Mouse (Mus musculus) mouse embryonic stem cell (cell line): ENCODE measurements around the gene Utrn.

ENCODE experiments used
- in situ Hi-C, 2 experiments: fragments of 300-500 bp; cut with MboI; formaldehyde crosslinking; loops; 1 replicate in 1 of 2; 3 replicates in 1 of 2; pipeline ENCODE4 v1.14.3; 2019 to 2020; ENCODE audit warnings: low sequenced_read_pairs in 2 of 2, low pct_unique_long_range_greater_than_20kb in 1 of 2, mixed read lengths in 1 of 2; ENCODE audit not compliant: unreplicated experiment in 1 of 2

The Utrn gene

DNA sequence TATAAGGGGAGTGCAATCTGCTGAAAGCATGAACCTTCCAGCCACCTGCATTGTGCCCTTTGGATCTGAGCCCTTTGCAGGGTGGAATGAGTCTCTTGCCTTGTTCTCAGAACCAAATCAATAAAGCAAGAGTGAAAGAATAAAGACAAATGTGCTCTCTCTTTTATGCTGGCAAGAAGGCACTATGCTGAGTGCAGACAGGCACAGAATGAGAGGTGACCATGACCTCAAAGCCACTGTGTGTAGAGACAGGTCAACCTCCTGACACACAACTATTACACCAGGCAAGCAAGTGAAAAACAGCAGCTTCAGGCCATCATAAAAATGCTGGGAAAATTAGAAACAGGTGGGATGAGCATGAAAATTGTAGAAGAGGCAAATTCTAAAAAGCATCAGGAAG, 408.2 kb downstream of the Utrn start:
- in situ Hi-C loops, result no loop called here

DNA sequence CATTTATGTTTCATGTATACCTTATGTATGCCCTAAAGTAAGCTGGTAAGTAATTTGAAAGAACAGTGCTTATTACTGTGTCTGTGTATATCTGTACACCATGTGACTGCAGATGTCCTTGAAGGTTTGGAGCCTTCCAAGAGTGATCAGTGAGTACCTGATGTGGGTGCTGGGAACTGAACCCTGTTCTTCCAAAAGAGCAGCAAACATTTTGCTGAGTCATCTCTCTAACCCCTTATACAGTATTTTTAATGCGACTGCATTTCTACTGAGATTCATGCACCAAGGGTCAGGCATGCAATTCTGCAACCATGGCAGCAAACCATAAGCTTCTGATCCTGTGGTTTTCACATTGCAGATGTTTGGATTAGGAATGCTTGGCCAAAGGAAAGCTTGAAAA, 412.3 kb downstream of the Utrn start:
- in situ Hi-C loops, result no loop called here

DNA sequence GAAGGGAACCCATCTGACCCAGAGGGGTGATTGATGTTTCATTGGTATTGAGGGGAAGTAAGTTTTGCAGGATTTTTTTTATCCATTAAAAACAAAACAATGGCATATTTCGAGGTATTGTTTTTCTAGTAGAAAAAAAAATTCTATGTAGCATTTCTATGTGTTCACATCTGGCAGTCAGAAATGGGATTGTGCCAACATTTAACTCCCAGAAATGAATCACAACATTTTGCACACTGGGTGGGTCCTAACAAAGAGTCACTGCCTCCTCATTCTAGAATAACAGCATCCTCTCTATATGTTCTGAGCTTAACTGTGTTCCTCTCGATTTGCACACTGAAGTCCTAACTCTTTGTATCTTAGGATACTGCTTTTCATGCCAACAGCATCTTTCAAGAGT, 416.5 kb downstream of the Utrn start:
- in situ Hi-C loops, result no loop called here

DNA sequence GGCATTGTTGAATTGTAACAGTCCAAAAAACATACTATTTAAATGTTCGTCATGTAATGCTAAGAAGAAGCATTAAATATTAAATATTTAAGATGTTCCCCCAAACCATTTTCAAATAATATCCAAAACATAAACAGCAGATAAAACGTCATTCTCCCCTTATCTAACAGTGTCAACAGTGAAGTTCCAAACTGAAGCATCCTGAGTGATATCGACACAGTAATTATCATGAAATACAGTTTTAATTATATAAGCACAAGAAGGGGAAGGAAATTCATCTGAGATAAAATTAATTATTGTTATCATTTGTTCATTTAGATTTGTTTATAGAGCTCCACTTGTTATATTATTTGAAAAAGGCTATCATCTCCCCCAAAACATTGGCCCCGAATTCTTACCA, 425.0 kb downstream of the Utrn start:
- in situ Hi-C loops, result no loop called here

DNA sequence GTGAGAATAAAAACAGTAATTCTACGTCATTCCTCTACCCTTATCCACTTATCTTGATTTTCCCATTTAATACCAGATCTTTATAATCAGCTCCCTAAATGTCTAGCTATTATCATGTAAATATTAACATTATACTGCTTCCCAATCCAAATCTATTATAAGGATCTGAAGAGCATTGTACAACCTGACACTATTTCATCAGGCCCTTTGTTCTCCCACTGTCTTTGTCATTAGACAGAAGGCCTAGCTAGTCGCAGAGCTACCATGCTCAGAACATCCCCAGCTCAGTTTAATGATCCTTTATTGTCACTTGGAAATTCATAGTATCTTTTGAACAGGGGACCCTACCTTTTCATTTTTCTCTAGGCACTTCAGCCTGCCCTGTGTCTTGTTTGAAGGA, 436.0 kb downstream of the Utrn start:
- in situ Hi-C loops, result no loop called here

DNA sequence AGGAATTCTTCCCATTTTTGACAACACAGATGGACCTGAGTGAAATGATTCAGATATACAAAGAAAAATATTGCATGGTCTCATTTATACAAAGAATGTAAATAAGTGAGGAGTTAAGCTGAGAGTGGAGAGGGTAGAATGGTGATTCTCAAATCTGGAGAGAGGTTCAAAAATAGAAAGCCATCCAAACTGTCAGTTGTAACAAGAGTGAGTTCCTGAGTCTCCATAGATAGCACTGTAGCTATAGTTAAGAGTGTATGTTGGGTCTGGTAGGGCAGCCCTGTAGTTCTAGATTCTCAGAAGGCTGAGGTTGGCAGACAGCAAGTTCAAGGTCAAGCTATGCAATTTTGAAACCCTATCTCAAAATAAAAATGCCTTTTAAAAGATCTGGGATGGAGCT, 438.8 kb downstream of the Utrn start:
- in situ Hi-C loops, result no loop called here

DNA sequence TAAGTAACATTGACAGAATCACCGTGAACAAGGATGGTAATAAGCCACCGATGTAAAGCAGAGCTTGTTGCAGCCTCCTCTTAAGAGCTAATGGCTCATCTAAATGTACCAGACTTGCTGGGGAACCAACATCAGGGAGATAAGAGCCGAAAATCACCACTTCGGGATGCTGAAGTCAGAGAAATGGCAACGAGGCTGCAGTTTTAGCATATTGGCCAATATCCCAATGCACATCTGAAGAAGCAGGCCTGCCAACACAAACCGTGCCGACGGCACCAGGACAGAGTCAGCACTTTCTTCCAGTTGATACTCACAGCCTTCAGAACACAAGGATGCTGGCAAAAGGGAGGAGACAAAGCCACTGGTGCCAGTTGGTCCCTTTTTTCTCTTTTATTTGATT, 442.3 kb downstream of the Utrn start:
- in situ Hi-C loops, result no loop called here

DNA sequence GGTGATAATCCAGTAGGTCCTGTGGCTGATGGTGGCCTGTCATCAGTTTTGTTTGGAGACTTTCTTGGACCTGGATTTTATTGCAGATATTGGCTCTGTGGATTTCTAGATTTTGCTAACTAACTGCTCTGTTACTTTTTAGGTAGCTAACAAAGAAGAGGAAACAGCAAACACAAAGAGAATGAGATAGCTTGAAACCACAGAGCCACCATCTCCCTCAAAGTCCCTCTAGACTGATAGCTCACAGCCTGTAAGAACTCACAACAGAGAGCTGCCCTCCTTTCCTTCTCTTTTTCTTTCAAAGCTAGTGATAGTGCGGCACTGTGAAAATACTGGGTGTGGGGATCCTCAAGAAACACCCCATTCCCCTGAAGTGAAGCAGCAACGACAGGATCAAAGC, 444.2 kb downstream of the Utrn start:
- in situ Hi-C loops, result no loop called here

DNA sequence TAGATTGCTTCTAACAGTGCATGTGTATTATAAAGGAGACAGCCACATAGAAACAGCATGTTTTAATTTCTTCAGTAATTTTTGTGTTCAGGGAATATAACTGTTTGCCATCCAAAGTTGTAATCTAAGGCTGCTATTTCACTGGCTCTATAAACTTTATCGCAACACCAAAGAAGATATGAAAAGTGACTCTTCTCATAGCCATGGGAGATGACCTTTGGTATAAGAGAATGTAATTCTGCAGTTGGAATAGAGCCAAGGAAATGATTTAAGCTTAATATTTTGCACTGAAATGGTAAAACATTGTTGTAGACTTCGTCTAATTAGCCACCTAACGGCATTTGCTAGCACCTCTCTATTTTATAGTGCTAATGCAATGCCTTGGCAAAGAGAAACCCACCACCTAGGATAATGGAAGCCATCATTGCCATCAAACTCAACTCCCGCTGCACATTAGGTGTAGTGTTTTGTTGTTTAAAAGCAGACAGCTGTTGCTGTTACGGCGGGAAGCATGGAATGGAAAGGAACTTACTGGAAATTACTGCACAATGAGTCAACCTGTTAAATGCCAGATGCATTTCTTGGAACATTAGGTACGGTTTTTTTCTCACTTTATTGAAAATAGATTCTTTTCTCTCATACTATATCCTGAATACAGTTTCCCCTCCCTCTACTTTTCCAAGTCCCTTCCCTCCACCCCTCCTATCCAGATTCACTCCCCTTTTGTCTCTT, 445.0 kb downstream of the Utrn start:
- in situ Hi-C loops, result no loop called here

DNA sequence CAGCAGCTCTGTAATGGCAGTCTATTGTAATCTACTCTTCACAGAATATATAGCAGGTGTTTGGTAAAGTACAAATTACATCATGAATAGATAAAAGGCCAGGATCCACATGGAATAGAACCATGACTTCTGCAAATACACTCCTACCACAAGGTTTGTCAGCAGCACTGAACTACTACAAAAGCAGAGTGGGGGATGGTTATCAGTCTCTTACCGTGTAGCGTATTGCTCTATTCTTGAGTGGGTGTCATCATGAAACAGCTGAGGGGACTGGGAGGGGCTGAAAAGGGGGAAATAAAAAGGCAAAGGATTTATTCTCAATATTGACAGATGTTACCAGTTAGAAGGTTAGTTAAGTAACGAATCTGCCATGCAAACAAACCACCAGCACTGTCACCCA, 454.2 kb downstream of the Utrn start:
- in situ Hi-C loops, result no loop called here

DNA sequence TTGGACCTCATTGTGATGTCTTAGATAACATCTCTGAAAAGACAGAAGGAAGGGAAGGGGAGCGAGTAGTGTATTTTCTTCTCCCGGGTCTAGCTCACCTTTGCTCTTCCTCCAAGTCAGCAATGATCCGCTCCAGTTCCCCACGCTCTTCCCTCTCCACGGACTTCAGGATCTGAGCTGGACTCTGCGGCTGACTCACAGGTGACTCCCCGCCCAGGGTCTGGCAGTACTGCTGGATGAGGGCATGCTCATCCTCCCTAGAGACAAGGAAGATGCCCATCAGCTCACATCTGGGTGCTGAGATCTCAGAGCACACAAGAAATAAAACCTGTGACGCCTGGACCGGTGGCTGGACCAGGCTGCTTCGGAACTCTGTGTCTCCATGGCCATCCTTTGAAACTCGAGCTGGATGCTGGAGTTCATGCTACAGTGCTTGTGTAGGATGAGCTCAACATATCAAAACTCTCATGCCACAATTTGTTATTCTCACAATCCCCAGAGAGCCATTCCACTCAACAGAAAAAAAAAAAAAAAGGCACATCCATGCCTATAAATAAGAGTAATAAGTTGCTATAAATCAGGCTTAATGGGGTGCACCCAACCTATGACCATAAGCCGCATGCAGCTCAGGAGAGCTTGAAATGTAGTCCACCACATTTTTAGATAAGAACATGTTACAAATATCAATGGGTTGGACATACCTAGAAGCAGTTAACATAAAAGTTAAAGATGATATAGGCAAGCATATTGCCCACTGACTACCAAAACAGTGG, 462.6 kb downstream of the Utrn start:
- in situ Hi-C loops, result no loop called here

DNA sequence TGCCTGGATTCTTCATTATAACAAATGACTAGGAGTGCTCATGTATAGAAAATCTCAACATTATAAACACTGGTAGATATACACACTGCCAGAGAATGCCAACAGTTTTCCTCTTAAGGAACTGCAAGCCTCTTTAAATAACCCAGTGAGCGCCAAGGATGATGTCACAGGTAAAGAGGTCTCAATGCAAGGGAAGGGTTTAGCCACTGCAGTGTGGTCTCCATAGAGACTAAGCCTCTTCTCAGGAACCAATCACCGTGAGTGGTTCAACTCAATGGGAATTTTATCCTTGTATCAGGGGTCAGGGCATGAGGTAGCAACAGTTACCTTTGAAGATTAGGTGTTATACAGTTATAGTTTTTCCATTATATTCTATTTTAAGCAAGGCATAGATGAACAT, 469.7 kb downstream of the Utrn start:
- in situ Hi-C loops, result no loop called here

DNA sequence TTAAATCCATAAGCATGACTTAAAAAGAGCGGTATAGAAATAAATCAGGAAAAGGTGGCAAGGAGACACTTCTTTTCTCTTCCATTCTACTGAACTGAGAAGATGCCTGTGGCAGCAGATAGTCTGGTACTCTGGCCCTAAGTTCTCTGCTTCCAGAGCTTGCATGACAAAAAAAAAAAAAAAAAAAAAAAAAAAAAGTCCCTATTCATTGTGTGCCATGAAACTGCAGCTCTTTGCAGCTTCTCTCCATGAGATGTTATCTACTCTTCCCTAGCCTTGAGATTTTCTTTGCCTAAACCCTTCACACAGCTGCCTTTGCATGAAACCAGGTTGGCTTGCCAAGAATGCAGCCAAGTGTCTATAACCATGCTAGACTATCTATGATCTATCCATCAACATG, 489.0 kb downstream of the Utrn start:
- in situ Hi-C loops, result no loop called here

DNA sequence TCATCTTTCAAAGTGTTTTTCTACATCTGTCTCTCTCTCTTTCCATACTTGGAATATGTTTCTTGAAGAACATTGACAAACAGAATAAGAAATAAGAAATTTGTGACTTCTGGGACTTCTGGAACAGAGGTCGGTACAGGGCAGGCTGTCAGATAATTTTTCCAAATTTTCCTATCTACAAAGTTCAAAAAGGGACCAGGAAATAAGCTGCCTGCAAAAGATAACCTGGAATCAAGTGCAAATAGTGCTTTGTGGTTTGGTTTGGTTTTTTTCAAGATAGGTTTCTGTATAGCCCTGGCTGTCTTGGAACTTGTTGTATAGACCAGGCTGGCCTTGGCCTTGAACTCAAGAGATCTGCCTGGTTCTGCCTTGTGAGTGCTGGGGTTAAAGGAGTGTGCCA, 490.0 kb downstream of the Utrn start:
- in situ Hi-C loops, result no loop called here

DNA sequence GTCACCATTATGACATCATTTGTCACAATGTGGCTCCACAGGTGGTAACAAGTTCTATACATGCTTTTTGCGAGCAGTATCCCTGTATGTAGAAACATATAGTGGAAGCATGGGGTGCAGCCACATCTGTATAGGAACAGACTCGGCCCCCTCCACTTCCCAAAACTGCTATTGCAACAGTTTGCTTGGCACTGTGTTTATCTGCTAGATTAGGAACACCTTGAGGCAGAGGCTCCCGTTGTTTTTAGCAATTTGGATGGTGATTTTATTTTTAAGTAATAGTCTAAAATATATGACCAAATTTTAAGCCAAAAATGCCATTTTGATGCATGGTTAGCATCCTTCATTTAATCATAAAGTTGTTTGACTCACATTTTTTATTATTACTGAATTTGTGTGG, 491.4 kb downstream of the Utrn start:
- in situ Hi-C loops, result no loop called here

DNA sequence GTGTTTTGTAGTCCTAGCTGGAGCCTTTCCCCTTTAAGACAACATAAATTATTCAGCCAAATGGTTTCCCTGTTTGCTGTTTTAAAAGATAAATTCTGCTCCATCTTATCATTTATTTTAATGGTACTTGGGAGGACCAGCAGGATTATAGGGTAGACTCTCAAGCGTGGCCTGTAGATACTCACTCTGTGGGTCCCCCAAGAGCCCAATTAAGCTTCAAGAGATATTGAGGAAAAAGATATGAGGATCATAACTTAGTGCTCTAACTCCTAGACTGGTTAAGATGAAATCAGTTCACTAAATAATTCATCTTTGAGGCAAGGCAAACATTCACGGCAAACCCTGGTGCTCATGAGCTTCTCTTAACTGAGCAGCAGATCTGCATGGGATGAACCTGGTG, 493.1 kb downstream of the Utrn start:
- in situ Hi-C loops, result no loop called here

DNA sequence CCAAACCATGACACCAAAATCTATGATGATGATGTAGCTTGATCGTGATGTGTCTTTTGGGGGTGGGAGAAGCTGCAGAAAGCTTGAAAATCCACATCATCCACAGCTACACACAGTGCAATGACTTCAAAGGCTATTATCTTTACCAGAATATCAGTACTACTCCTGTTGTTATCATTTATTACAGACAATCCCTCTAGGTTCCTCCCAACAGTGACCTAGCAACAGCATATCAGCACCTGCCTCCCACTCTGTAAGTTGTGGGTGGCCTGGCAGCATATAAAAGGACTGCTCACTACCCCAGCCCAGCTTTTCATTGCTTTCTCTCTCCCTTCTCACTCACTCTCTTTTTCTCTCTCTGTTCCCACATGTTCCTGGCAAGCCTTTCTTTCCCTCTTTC, 494.4 kb downstream of the Utrn start:
- in situ Hi-C loops, result no loop called here

DNA sequence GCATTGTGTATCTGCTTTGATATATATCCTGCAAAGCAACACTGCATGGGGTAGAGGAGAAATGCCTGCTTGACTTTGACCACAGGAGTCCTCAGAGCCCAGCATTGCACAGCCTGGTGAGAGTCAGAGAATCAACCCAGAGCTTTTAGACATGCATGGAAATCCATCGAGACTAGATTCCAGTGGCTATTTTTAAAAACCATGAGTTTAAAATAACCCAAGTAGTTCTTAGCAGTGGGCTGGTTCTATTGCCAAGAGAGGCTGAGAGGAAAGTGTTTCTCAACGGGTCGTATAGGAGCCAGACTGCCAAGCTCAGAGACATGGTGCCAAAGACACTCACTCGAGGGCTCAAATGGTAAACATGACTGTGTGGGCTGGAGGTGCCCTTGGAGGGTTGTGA, 514.6 kb downstream of the Utrn start:
- in situ Hi-C loops, result no loop called here

DNA sequence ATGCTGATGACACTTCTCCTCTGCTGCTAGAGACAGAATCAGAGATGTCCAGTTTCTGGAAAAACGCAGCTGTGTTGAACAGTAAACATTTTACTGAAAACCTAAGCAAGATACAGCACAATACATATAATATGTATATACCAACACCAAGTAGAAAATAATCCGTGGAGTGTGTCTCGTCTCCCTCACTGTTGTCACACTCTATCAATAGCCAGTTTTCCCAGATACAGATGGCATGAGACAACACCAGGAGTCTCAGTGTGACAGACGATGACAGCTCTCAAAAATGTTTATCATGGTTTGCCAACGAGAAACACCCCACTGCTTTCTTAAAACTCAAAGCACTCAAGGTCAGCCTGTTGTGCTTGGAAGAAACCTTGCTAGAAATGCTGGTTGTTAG, 515.1 kb downstream of the Utrn start:
- in situ Hi-C loops, result no loop called here
